Mouse (Mus musculus) NIH3T3 (cell line): ENCODE data around the gene Phactr3.

Experiments
- DNase-seq: peaks from one replicate; pipeline ENCODE4 v3.0.0-alpha.2; 2012; ENCODE audit warnings: low read depth

Gene Phactr3

DNA sequence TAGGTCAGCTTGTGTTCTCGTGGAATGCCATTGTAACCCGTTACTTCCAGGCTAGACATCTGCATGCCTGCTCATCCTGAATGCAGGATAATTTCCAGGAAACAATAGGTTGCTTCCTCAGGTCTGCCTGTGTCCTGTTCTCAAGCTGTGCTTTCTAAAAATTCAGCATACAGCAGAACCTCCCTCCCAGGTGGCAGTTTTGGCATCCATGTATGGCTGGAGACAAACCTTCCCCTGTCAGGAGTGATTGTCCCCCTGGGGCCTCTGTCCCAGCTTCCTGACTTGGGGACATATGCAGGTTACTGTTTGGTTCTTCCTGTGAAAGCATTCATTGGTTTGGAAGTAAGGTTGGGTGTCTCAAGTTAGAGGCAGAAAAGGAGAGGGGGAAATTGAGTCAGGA, 74.7 kb downstream of the Phactr3 start:
- no peak for DNase-seq

DNA sequence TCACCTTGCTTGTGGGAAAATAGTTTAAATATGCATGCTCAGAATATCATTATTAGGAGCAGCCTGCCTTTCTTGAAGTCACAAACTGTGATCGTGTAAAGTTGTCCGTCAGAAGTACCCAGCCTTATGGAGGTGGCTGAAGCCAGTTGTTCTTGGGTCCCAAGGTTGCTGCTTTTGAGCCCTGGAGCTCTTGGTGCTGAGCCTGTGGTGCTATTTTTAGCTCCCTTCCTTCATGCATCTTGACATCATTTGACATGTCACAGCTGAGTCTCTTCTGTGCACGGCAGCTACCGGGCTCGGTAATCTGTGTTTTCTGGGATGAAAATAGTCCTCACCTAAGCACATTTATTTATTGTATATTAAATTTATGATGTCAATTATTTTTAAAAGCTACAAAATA, 76.1 kb downstream of the Phactr3 start:
- DNase-seq = no peak

DNA sequence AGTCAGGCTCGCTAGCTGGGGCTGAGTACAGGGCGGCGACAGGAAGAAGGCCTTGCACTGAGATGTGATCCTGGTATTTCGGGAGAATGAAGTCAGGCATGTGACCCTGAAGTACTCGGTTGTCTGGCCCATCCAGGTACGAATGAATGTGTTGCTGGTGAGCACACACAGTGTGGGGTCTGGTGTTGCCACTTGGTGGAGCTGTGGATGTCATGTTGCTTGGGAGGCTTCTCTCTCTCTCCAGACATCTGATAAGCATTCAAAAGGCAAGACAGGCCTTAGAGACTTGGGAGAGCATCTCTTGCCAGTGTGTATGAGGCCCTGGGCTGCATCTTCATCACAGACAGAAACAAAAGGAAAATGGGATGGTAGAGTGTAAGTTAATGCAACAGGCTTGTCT, 77.3 kb downstream of the Phactr3 start:
- no peak for DNase-seq

DNA sequence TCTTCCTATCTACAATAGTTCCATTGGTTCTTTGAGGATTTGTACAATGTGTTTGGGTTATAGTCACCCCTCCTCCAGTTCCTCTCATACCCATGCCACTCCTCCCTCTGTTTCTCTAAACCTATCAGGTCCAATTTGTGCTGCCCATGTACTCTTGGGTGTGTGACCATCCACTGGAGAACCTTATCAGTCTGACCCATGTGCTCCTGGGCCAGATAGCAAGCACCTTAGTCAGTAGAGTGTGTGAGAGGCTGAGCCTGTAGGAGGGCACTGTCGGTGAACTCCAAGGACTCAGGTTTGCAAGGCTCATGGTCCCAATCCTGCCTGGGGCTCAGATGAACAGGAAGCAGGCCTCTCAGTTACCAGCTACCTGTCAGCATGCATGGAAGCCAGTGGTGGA, 78.8 kb downstream of the Phactr3 start:
- DNase-seq = no peak

DNA sequence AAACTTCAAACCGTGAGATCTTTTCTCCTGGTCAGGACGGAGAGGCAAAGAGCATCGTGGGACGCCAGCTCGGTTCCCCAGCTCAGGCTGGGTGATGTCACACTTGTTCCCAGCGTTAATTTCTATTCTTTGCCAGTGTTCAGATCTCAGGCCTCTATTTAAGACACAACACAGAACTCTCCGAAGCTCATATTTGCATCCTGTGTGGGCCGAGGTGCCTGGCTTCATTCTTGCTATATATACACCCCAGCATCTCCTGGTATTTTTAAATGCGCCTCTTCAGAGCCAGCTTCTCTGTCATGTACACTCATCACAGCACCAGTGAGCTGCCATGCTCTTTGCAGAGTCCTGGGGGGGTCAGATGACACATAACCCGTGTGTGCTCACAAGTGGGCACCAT, 85.7 kb downstream of the Phactr3 start:
- no peak for DNase-seq

DNA sequence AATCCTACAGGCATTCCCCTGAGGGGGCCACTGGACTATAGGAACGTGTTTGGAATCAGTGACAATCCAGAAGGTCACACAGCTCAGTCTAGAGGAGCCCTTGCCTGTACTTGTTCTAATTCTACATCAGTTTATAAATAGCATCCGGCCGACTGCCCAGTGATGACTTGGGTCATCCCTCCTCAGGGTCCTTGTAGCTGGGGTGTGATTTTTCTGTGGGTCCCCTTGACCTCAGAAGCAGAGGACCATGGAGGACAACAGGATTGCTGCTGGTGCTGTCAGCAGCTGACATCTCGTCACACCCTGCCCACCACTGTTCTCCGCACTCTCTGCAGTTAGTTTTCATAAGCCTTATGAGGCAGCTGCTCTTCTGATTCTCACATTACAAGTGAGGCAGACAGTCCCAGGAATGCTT, 89.4 kb downstream of the Phactr3 start:
- no peak for DNase-seq

DNA sequence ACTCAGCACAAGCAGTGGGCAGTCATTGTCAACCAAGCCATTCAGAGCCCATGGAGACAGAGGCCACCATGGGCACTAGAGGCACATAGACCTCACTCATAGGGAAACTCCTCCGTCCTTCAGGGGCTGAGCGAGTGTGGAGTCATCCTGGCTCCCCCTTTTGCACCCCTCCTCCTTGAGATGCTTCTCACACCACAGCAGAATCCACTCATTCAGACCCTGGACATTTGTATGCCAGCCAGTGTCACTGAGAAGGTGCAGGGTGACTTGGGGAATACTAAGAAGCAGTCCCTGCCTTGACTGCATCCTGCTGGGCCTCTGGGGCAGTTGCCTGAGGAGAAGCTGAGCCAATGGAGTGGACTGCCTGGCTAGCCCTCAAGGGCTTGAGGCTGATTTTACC, 95.1 kb downstream of the Phactr3 start:
- no peak for DNase-seq

DNA sequence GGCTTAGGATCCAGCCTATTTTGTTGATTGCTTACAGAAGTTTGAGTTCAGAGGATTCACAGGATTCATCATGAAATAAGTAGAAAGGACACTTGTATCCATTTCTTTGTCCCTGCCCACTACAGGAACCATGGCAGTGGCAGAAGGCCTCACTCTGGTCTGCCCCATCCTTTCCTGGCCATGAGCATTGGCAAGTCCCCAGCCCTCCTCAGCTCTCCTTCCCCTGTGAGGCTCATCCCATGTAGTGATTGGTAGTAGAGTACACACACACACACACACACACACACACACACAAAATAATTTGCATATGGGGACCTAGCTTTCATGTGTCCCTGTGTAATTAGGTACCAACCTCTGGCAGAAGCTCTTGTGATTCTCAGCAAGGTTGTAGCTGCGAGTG, 95.8 kb downstream of the Phactr3 start:
- no peak for DNase-seq

DNA sequence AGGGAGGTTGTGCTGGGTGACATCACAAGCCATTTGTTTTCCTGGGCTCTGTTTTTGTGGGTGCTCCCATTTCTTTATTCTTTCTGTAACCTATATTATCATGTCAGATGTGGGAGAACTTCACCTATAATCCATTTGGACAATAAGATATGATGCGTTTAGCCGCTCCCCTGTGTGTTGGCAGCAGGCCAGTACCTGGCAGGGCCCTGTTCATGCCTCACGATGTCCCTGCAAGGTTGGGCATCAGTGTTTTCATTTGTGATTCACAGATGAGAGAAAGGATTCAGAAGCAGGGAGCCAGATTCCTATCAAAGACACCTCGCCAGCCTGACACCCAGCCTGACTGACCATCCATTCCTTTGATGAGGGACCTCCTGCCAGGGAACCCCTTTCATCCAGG, 99.7 kb downstream of the Phactr3 start:
- no peak for DNase-seq

DNA sequence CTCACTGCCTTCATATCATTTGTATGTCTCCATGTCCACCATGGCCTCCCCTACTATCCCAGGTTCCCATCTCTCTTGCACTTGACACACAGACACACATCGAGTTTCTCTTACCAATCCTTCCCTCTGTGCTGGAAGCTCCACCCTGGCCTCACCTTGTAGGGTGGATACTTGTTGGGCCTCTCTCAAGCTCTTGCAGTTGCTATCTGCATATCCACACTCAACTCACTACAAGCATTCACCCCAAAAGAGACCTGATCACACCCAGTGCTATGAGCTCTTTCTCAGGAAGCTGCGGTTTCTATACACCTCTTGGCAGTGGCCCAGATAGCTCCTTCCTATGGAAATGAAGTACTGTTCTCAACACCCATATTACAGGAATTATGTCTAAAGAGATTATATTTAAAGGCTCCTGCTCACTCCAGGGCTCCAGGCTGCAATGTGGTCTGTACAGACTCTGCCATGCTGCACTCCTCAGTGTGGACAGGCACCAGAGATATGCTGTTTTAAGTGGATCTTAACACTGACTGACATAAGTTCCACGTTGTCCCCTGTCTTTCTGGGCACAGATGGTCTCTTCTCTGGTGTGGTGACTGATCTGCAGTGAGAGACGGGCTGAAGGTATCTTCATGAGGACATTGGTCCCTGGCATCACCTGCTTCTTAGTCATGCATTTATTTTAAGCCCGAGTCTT, 100.8 kb downstream of the Phactr3 start:
- DNase-seq = no peak

DNA sequence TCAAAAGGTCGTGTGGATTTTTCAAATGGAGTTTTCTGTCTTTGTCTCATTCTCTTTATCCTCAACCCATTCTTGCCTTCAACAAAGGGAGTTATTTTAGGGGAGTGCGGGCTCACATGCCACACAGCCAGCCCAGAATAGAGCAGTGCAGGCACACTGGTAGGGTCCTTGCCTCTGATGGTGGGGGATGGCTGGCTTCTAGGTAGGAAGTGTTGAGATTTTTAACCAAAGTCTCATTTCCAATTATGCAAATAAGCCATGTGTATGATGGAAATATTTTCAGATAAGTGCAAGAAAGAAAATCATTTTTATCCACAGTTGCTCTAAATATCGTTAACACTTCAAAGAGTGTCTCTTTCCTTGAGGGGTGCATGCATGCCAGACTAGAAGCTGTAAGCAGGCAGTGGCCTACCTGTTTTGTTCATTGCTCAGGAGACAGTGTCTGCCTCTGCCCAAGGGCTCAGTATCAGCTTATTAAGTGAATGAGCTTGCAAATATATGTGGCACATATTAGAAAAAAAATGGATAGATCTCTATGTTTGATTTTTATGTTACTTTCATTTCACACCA, 101.5 kb downstream of the Phactr3 start:
- no peak for DNase-seq

DNA sequence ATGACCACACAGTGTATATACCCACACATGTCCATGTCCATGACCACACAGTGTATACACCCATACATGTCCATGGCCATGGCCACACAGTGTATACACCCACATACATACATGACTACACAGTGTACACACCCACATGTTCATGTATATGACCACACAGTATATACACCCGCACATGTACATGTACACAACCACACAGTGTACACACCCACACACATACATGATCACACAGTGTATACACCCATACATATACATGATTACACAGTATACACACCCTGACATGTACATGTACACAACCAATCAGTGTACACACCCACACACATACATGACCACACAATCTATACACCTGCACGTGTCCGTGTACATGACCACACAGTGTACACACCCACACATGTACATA, 102.2 kb downstream of the Phactr3 start:
- no peak for DNase-seq

DNA sequence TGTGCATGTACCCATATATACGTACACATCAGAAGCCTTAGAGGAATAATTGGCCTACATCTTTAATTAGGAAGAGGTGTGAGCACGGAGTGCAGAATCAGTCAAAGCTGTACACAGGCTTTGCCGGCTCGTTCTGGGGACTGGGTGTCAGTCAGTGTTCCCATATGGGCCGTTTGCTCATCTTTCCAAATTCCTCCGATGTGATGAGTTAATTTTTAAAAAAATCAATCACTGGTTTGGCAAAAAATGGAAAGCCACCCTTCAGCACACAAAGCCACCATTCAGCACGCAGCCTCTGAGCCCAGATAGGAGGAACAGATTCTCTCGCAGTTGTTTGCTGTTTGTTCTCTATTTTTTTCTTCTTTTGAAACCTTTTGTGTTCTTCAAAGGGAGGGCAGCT, 110.5 kb downstream of the Phactr3 start:
- DNase-seq = no peak

DNA sequence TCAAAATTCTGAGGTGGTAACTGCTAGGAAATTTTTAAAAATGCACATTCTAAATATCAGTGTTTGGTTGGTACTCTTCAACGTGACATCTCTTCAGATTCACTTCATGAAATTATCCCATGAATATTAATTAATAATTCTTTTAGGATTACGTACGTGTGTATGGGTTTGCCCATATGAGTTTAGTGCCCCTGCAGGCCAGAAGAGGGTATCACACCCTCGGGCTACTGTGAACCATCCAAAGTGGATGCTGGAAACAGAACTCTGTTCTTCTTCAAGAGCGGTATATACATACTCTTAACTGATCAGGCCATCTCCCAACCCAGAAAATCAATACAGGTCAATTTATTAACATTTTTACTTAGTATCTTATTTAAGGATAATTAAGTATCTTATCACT, 114.7 kb downstream of the Phactr3 start:
- no peak for DNase-seq

DNA sequence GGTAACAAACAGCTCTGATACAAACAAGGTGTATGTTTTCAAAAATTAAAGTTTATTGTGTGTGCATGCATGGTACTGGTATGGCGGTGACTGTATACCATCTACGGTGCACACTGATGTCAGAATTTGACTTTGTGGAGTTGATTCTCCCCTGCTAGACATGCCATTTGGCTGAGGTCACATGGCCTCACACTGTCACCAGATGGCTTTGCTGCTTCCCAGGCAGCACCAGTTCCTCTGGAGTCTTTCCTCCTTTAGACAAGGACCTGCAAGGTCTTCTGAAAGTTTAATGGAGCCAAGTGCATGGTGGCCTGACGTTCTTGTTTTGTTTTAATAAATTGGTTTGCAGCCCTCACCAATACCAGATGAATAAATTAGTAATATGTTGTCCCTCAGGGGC, 118.3 kb downstream of the Phactr3 start:
- DNase-seq = no peak

DNA sequence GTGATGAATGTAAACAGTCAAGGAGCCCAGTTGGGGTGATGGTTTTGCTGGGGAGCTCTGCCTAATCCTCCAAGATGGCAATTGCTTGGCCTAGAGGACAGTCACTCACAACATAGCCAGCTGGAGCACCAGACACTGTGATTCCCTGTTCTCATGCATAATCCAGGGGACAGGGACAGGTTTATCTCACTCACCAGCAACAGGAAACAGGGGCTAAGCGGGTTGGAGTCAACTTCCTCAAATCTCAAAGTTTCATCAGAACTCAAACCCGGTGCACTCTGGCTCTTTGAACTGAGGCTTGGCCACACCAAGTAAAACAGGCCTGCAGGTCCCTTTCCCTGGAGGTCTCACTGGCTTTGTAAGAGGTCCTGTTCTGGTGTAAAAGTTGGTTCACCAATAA, 119.7 kb downstream of the Phactr3 start:
- DNase-seq = no peak

DNA sequence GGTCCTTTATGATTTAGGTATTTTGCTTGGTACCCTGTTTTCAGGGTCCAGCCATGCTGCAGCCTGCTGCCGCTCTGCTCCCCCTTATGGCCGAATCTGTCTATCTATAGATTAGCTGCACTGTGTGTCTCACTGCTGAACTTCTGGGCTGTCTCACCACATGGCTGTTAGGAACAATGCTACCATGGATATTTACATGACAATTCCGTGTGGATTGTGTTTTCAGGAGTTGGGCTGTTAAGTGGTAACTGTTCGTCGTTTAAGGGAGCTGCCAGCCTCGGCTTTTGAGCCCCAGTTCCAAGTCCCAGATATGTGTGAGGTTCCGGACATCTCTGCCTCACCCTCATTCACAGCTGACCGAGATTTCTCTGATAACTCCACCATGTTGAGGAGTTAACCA, 122.1 kb downstream of the Phactr3 start:
- DNase-seq = no peak

DNA sequence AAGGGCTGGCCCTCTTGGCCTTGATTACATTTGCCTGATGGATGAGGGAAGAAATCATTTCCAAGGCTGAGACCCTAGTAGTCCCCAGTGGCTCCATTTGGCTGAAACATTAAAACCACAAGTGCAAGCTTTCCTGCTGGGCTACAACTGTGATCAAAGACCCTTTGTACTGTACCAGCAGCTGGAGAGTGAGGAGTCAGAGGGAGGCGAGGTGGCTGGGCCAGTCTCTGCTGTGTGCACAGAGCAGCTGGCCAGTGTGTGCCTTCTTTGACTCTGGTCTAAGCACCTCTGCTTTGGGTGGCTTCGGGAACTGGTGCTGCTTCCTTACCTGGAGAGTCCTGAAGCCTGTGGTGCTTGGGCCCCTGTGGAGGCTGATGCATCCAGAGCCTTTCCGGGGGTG, 122.6 kb downstream of the Phactr3 start:
- no peak for DNase-seq

DNA sequence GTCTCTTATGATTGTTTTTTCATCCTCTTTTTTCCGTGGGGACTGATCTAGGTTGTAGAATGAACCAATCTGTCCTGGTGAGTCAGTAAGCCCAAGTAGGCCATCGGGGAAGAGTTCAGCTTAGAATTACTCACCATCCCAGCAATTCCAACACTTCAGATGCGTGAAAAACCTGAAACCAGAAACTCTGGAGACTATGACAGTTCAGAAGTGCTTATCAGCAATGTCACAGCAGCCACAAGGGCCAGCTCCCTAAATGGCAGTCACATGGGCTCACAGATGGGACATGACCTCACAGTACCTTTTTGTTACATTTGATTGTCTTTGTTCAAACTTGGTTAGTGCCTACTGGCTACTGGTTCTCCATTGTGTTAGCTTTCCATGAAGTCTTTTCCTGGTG, 124.2 kb downstream of the Phactr3 start:
- no peak for DNase-seq

DNA sequence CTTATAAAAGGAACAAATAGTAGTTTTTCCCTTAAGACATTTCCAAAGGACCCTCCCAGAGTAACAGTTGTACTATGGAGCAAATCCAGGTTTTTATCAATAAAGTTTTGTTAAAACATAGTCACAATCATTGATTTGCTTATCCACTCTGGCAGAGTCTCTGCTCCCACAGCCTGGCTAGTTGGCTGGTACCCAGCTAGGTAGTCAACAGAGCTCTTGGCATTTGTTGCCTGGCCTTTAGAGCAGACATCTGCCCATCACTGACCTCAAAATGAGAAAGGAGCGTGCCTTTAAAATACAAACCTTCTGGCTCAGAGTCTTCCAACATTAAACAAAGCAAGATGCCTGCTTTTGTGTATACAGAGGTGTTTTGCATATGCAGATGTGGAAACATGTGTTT, 126.1 kb downstream of the Phactr3 start:
- no peak for DNase-seq

DNA sequence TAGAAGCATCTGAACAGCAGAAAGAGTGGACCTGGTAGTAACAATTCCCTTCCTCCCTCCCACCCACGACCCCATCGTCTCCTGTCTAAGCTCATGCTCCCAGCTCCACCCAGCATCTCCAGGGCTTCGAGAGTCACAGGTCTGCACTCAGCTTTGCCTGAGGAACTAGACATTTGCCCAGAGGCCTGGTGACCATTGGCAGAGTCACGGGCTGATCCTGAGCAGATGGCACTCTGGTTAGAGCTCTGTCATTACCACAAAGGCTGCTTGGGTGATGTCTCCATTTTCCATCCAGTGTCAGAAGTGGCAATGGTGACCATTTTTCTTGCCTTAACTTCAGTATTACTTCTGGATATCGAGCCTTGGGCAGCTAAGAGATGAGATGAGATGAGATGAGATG, 127.1 kb downstream of the Phactr3 start:
- no peak for DNase-seq

DNA sequence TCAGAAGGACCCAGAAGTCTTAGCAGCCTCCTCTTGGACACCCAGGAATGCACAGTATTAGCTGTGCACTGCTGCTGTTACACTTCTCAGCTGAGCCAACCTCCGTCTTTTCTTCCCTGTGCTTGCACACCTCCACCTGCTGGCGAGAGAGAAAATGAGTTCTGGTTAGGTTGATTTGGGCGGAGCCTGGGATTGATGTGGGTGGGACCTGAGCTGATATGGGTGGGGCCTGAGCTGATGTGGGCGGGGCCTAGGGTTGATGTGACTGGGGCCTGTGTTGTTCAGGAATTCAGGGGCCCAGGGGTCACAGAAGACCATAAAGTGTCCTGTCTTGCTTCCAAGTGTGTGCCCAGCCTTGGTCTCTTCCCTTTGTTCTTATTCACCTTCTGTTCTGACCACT, 128.0 kb downstream of the Phactr3 start:
- peak; percentile 8 for DNase-seq

DNA sequence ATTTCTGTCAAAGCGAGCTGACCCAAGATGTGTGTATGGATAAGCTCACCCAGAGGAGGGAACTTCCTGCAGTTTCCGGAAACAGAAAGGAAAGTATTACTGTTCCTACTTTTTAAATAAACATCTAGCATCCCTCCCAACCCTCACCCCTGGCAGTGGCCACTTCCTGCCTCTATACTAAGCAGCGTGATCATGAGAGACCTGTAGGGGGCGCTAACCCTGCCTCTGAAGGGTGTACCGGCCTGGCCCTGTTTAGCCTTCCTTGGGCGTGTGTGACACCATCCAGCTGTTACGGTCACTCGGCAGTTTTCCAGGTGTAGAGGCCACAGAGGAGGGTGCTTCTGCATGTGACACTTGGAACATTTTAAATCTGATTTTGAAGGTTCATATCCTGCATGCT, 128.5 kb downstream of the Phactr3 start:
- no peak for DNase-seq

DNA sequence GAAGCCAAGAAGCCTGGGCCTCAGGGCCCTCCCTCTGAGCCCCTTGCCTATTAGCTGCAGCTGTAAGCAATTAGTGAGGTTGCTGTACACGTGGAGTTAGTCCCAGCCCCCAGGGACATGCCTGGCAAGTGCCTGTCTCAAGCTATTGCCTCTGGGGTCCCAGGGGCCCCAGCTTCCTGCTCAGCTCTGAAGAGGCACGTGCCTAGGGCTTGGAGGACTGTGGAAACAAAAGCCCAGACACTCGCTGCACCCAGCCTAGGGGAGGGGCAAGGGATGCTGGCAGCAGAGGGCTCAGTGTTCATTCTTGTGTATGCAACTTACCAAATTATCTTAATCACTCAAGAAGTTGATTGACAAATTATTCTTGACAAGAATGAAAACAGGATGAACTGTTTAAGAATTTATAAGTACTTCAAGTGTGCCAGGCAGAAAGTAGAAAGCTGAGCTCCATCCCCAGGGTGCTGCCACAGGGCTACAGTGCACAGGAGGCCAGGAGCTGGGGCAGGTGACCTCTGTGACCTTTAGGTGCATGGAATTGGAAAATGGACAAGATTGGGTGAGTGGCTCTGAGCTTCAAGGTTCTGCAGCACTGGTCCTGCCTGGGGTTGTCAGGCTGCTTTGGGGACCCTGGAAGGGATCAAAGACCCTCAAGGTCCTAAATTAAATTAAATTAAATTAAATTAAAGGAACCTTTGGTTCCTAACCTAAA, 138.5 kb downstream of the Phactr3 start:
- peak; percentile 11 for DNase-seq
